Mouse (Mus musculus) embryonic facial prominence, embryonic 11.5 days (tissue): ENCODE data around the gene Ip6k1. TPM values are rescaled to one million over a fixed set of nuclear protein-coding genes. Genes with fewer than 3 reads are reported as not detected.

Experiments used
- ATAC-seq: fragments of 200-750 bp; cut with Nextera tagmentation; replicated peaks from 2 replicates; pipeline ENCODE4 v1.8.0; 2017; ENCODE audit warnings: low read depth; ENCODE audit not compliant: insufficient number of reproducible peaks, low FRiP score, low TSS enrichment
- DNase-seq: peaks from one replicate; pipeline ENCODE4 v3.0.0-alpha.2; 2015; ENCODE audit warnings: low spot score
- H3K27ac ChIP-seq: fragments of 300-500 bp; sonication (generic); replicated peaks from 2 replicates; pipeline ENCODE4 v1.5.1; 2014; ENCODE audit warnings: mild to moderate bottlenecking, low read depth, low read length, control low read depth
- H3K27me3 ChIP-seq: fragments of 300-500 bp; sonication (generic); 2 replicates; pipeline ENCODE4 v1.6.1; 2014; ENCODE audit warnings: mild to moderate bottlenecking, low read length, moderate library complexity, mixed read lengths; ENCODE audit not compliant: control insufficient read depth, insufficient read depth
- H3K36me3 ChIP-seq: fragments of 300-500 bp; sonication (generic); replicated peaks from 2 replicates; pipeline ENCODE4 v1.6.1; 2014; ENCODE audit warnings: low read depth, mild to moderate bottlenecking, low read length, moderate library complexity, mixed read lengths; ENCODE audit not compliant: control insufficient read depth, insufficient read depth
- H3K4me1 ChIP-seq: fragments of 300-500 bp; sonication (generic); 2 replicates; pipeline ENCODE4 v1.6.1; 2014; ENCODE audit warnings: low read length, mixed read lengths; ENCODE audit not compliant: control insufficient read depth, insufficient read depth
- H3K4me2 ChIP-seq: fragments of 300-500 bp; sonication (generic); 2 replicates; pipeline ENCODE4 v1.6.1; 2014; ENCODE audit warnings: low read depth, mild to moderate bottlenecking, control low read depth, low read length, moderate library complexity
- H3K4me3 ChIP-seq: fragments of 300-500 bp; sonication (generic); 2 replicates; pipeline ENCODE4 v1.5.1; 2014; ENCODE audit warnings: low read depth, low read length, control low read depth
- H3K9ac ChIP-seq: fragments of 300-500 bp; sonication (generic); replicated peaks from 2 replicates; pipeline ENCODE4 v1.6.1; 2014; ENCODE audit warnings: mild to moderate bottlenecking, control low read depth, low read length
- H3K9me3 ChIP-seq: fragments of 300-500 bp; sonication (generic); replicated peaks from 2 replicates; pipeline ENCODE4 v1.6.1; 2016; ENCODE audit warnings: mild to moderate bottlenecking, low read length, inconsistent platforms, mixed read lengths; ENCODE audit not compliant: control insufficient read depth
- WGBS: fragments of 180-500 bp; shearing (Covaris S2); extraction: QIAGEN DNeasy Blood & Tissue Kit; methylation state at CpG from one replicate; pipeline ENCODE4 v1.1.7; 2014; 5-methylcytosine and 5-hydroxymethylcytosine counted together
- polyA plus RNA-seq: library from polyadenylated mRNA; unstranded; fragments of >200 nt; fragmentation: Nextera tagmentation; extraction: Ambion mirVana; gene quantifications from 2 replicates; pipeline ENCODE4 v1.2.1, GENCODE M21; 2014

Ip6k1 gene
- 28.0 and 30.1 TPM in 2 replicates for polyA plus RNA-seq

- H3K27me3 ChIP-seq: no peaks in the 10 kb centered on the region
- no peaks in the 10 kb centered on the region for H3K4me1 ChIP-seq
- peak within 1 kb of the TSS; percentile 65 for H3K27ac ChIP-seq
- under 1% methylated on average over 51 of the region's 51 CpGs for WGBS
- ATAC-seq (peak; percentile 99), DNase-seq (peak; percentile 100)
- peak within 1 kb of the TSS; percentile 88 for H3K4me3 ChIP-seq
- no peaks in the 10 kb centered on the region for H3K9me3 ChIP-seq
- H3K4me2 ChIP-seq: peak within 1 kb of the TSS; percentile 74
- peak within 1 kb of the TSS; percentile 94 for H3K9ac ChIP-seq
- H3K36me3 ChIP-seq: no peaks in the 10 kb centered on the region
Measured at GRCm38 (mm10) chr9:108001922-108002770, at the start of gene Ip6k1. TSS of gene Ip6k1 (plus strand) at chr9:108002501.

GRCm38 (mm10) chr9:107955613-107956289 lies 46.5 kb upstream of the Ip6k1 start:
- H3K27me3 ChIP-seq: no peaks in the 10 kb centered on the region
- H3K36me3 ChIP-seq: peaks cover 2% of the 10 kb centered on the region
- H3K4me3 ChIP-seq: no peak overlapping the region
- 83% methylated on average over 6 of the region's 6 CpGs for WGBS
- H3K27ac ChIP-seq: no peak overlapping the region
- no peaks in the 10 kb centered on the region for H3K9me3 ChIP-seq
- no peak for ATAC-seq
- no peak for DNase-seq
- no peak overlapping the region for H3K9ac ChIP-seq
- H3K4me1 ChIP-seq: no peaks in the 10 kb centered on the region; the same call in 1 of the 2 replicates
- no peak overlapping the region for H3K4me2 ChIP-seq

- peaks cover 2% of the 10 kb centered on the region for H3K36me3 ChIP-seq
Measured at GRCm38 (mm10) chr9:107957141-107957540, 45.2 kb upstream of the Ip6k1 start.

GRCm38 (mm10) chr9:107959896-107960295 lies 42.4 kb upstream of the Ip6k1 start:
- 76% methylated on average over 6 of the region's 6 CpGs for WGBS
- Histone ChIP-seq H3K4me1 (no peaks in the 10 kb centered on the region), H3K9ac (no peak overlapping the region), H3K4me3 (no peak overlapping the region), H3K27me3 (no peaks in the 10 kb centered on the region), H3K36me3 (peaks cover 2% of the 10 kb centered on the region), H3K9me3 (no peaks in the 10 kb centered on the region), H3K27ac (no peak overlapping the region), H3K4me2 (no peak overlapping the region)
- DNase-seq: no peak
- ATAC-seq: no peak

More at GRCm38 (mm10) chr9:107957141-107957540, 45.2 kb upstream of the Ip6k1 start:
- no peaks in the 10 kb centered on the region for H3K9me3 ChIP-seq
- no peak overlapping the region for H3K27ac ChIP-seq
- H3K4me2 ChIP-seq: no peak overlapping the region
- no peak for ATAC-seq
- no peak overlapping the region for H3K4me3 ChIP-seq
- no peak for DNase-seq
- no peaks in the 10 kb centered on the region for H3K4me1 ChIP-seq
- 61% methylated on average over 6 of the region's 6 CpGs for WGBS
- no peak overlapping the region for H3K9ac ChIP-seq
- no peaks in the 10 kb centered on the region for H3K27me3 ChIP-seq

DNA sequence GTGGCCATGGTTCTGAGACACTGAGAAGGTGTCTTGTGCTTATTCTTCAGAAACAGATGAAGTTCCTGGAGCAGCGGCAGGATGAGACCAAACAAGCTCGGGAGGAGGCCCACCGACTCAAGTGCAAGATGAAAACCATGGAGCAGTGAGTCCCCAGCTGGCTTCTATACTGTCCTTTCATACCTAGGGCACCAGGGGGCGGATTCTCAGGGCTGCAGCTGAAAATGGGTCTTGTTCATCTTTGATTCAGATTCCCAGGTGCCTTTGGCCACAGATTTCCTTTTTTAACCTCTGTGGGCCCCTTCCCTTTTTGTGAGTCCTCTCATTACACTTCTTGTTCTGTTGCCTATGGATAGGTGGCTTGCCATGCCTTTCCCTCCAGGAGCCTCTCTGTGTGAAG lies 41.4 kb upstream of the Ip6k1 start:
- H3K27me3 ChIP-seq: no peaks in the 10 kb centered on the region
- H3K27ac ChIP-seq: no peak overlapping the region
- 83% methylated on average over 4 of the region's 4 CpGs for WGBS
- H3K36me3 ChIP-seq: peaks cover 2% of the 10 kb centered on the region
- no peak overlapping the region for H3K4me2 ChIP-seq
- no peaks in the 10 kb centered on the region for H3K9me3 ChIP-seq
- no peak overlapping the region for H3K9ac ChIP-seq
- no peak overlapping the region for H3K4me3 ChIP-seq
- DNase-seq: peak; percentile 39
- no peak for ATAC-seq
- H3K4me1 ChIP-seq: no peaks in the 10 kb centered on the region

GRCm38 (mm10) chr9:107961351-107961762 lies 40.9 kb upstream of the Ip6k1 start:
- no peak overlapping the region for H3K4me3 ChIP-seq
- 89% methylated on average over 10 of the region's 10 CpGs for WGBS
- H3K4me1 ChIP-seq: no peaks in the 10 kb centered on the region
- no peak overlapping the region for H3K4me2 ChIP-seq
- peaks cover 2% of the 10 kb centered on the region for H3K36me3 ChIP-seq
- DNase-seq (no peak), ATAC-seq (no peak)
- H3K9ac ChIP-seq: peak overlapping the region; percentile 22; the same call in 1 of the 2 replicates
- no peaks in the 10 kb centered on the region for H3K27me3 ChIP-seq
- no peaks in the 10 kb centered on the region for H3K9me3 ChIP-seq
- H3K27ac ChIP-seq: no peak overlapping the region

DNA sequence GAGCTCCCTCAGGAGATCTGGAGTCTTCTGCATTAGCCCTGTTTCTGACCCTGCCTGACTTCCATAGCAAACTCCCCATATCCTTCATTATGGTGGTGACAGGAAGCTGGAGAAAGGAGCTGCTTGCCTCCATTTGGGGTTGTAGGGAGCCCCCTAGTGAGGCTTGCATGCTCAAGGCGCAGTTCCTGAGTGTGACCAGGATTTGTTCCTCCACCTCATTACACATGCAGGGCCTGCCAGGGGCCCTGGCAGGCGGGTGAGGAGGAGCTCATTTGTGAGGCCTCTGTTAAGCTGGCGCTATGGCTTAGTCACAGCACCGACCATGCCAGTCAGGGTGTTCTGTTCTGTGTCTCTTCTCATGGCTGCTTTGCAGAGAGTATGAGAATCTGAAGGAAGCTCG lies 40.4 kb upstream of the Ip6k1 start:
- no peaks in the 10 kb centered on the region for H3K4me1 ChIP-seq
- no peak overlapping the region for H3K27ac ChIP-seq
- no peaks in the 10 kb centered on the region for H3K27me3 ChIP-seq
- no peak for ATAC-seq
- WGBS: 63% methylated on average over 5 of the region's 5 CpGs
- peak; percentile 29 for DNase-seq
- no peak overlapping the region for H3K4me3 ChIP-seq
- H3K36me3 ChIP-seq: peaks cover 2% of the 10 kb centered on the region
- no peak overlapping the region for H3K4me2 ChIP-seq
- peak overlapping the region; percentile 22; the same call in 1 of the 2 replicates for H3K9ac ChIP-seq
- no peaks in the 10 kb centered on the region for H3K9me3 ChIP-seq

DNA sequence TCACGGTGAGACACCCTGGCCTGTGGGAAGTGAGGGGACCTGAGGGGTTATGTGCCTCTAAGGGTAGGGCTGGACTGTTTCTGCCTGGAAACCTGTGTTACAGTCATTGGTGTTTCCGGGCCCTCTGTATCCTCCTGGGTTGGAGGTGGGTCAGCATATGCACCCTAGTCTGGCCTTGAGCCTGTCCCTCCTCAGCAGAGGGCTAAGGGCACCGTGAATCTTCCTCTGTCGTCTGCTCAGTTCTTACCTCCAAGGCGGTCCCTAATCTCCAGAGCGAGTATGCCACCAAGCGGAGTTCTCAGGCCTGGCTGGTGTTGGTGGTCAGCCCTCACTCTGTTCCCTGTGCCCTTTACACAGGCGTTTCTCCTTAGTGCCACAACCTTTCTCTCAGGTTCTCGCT lies 39.4 kb upstream of the Ip6k1 start:
- DNase-seq (no peak), ATAC-seq (no peak)
- no peak overlapping the region for H3K9ac ChIP-seq
- no peaks in the 10 kb centered on the region for H3K27me3 ChIP-seq
- peaks cover 2% of the 10 kb centered on the region for H3K36me3 ChIP-seq
- H3K4me2 ChIP-seq: no peak overlapping the region
- H3K4me1 ChIP-seq: no peaks in the 10 kb centered on the region
- no peak overlapping the region for H3K27ac ChIP-seq
- 91% methylated on average over 9 of the region's 9 CpGs for WGBS
- no peaks in the 10 kb centered on the region for H3K9me3 ChIP-seq
- no peak overlapping the region for H3K4me3 ChIP-seq
